Mouse (Mus musculus): Measurements from ENCODE around the gene Sema3d. TPM values are rescaled to one million over a fixed set of nuclear protein-coding genes. Genes with fewer than 3 reads are reported as not detected.

Gene Sema3d
- polyA plus RNA-seq, 1 experiment from 2014 or later = 19.9 TPM

GRCm38 (mm10) chr5:12451089-12451488 is 67.9 kb downstream of the Sema3d start:
- Histone ChIP-seq H3K9ac (no peak overlapping the region), H3K27ac (no peak overlapping the region), H3K36me3 (no peaks in the 10 kb centered on the region), H3K9me3 (replicated peaks) (no peaks in the 10 kb centered on the region), H3K27me3 (no peaks in the 10 kb centered on the region), H3K4me2 (no peak overlapping the region), H3K4me1 (no peaks in the 10 kb centered on the region), H3K4me3 (replicated peaks) (no peak overlapping the region)
- WGBS = 86% methylated on average over 4 of the region's 4 CpGs
- ATAC-seq (replicated peaks; ENCODE audit: low FRiP score) = no peak

GRCm38 (mm10) chr5:12454946-12455345 is 71.8 kb downstream of the Sema3d start:
- Histone ChIP-seq H3K4me2 (no peak overlapping the region), H3K9me3 (replicated peaks) (no peaks in the 10 kb centered on the region), H3K27me3 (no peaks in the 10 kb centered on the region), H3K27ac (0 out of 2 replicates have a peak overlapping the region, but pooled peaks have one; percentile 3), H3K36me3 (no peaks in the 10 kb centered on the region), H3K9ac (no peak overlapping the region), H3K4me3 (replicated peaks) (no peak overlapping the region), H3K4me1 (no peaks in the 10 kb centered on the region)
- no peak for ATAC-seq (replicated peaks; ENCODE audit: low FRiP score)
- WGBS = 8% methylated on average over 1 of the region's 1 CpGs

GRCm38 (mm10) chr5:12457509-12457908 is 74.3 kb downstream of the Sema3d start:
- 21% methylated on average over 1 of the region's 1 CpGs for WGBS
- no peak; the same call in 1 of the 2 replicates for ATAC-seq (replicated peaks; ENCODE audit: low FRiP score)

GRCm38 (mm10) chr5:12467568-12468336 is 84.6 kb downstream of the Sema3d start:
- Histone ChIP-seq H3K27ac (no peak overlapping the region), H3K4me2 (no peak overlapping the region), H3K27me3 (no peaks in the 10 kb centered on the region), H3K9ac (no peak overlapping the region), H3K9me3 (replicated peaks) (no peaks in the 10 kb centered on the region), H3K4me1 (no peaks in the 10 kb centered on the region), H3K36me3 (no peaks in the 10 kb centered on the region), H3K4me3 (replicated peaks) (no peak overlapping the region)
- WGBS = 69% methylated on average over 4 of the region's 4 CpGs
- no peak for ATAC-seq (replicated peaks; ENCODE audit: low FRiP score)

More at GRCm38 (mm10) chr5:12457509-12457908, 74.3 kb downstream of the Sema3d start:
- Histone ChIP-seq H3K27ac (no peak overlapping the region), H3K27me3 (no peaks in the 10 kb centered on the region), H3K4me2 (no peak overlapping the region), H3K4me3 (replicated peaks) (no peak overlapping the region), H3K9ac (no peak overlapping the region), H3K9me3 (replicated peaks) (no peaks in the 10 kb centered on the region), H3K36me3 (no peaks in the 10 kb centered on the region), H3K4me1 (no peaks in the 10 kb centered on the region)

- H3K9ac ChIP-seq = no peak overlapping the region
- ATAC-seq (replicated peaks; ENCODE audit: low FRiP score) = no peak
- H3K4me1 ChIP-seq = no peaks in the 10 kb centered on the region
- WGBS = 70% methylated on average over 5 of the region's 5 CpGs
- no peaks in the 10 kb centered on the region for H3K9me3 ChIP-seq (replicated peaks)
- H3K4me2 ChIP-seq = no peak overlapping the region
- no peaks in the 10 kb centered on the region for H3K36me3 ChIP-seq
- no peak overlapping the region for H3K27ac ChIP-seq
- H3K27me3 ChIP-seq = no peaks in the 10 kb centered on the region
- no peak overlapping the region for H3K4me3 ChIP-seq (replicated peaks)
Observed at GRCm38 (mm10) chr5:12474904-12475638, 91.9 kb downstream of the Sema3d start.

GRCm38 (mm10) chr5:12475639-12475916 is 92.4 kb downstream of the Sema3d start:
- 73% methylated on average over 4 of the region's 4 CpGs for WGBS
- Histone ChIP-seq H3K9me3 (replicated peaks) (no peaks in the 10 kb centered on the region), H3K27me3 (no peaks in the 10 kb centered on the region), H3K4me1 (no peaks in the 10 kb centered on the region), H3K4me3 (replicated peaks) (no peak overlapping the region), H3K27ac (no peak overlapping the region), H3K9ac (no peak overlapping the region), H3K4me2 (no peak overlapping the region), H3K36me3 (no peaks in the 10 kb centered on the region)
- no peak for ATAC-seq (replicated peaks; ENCODE audit: low FRiP score)

- 0 out of 2 replicates have a peak overlapping the region, but pooled peaks have one; percentile 56 for H3K27ac ChIP-seq
- WGBS = 58% methylated on average over 2 of the region's 2 CpGs
- no peak overlapping the region for H3K9ac ChIP-seq
- no peaks in the 10 kb centered on the region for H3K9me3 ChIP-seq (replicated peaks)
- no peak overlapping the region for H3K4me2 ChIP-seq
- H3K36me3 ChIP-seq = no peaks in the 10 kb centered on the region
- ATAC-seq (replicated peaks; ENCODE audit: low FRiP score) = peak; percentile 76
- H3K4me1 ChIP-seq = no peaks in the 10 kb centered on the region
- H3K4me3 ChIP-seq (replicated peaks) = no peak overlapping the region
- H3K27me3 ChIP-seq = no peaks in the 10 kb centered on the region
Observed at GRCm38 (mm10) chr5:12487926-12488325, 104.7 kb downstream of the Sema3d start.

- Histone ChIP-seq H3K9ac (no peak overlapping the region), H3K9me3 (replicated peaks) (no peaks in the 10 kb centered on the region), H3K27me3 (no peaks in the 10 kb centered on the region), H3K36me3 (no peaks in the 10 kb centered on the region), H3K4me2 (no peak overlapping the region), H3K27ac (peak overlapping the region; percentile 70), H3K4me3 (replicated peaks) (no peak overlapping the region), H3K4me1 (no peaks in the 10 kb centered on the region)
- 39% methylated on average over 1 of the region's 1 CpGs for WGBS
- ATAC-seq (replicated peaks; ENCODE audit: low FRiP score) = peak; percentile 86
Observed at GRCm38 (mm10) chr5:12491704-12492103, 108.5 kb downstream of the Sema3d start.

GRCm38 (mm10) chr5:12498227-12498928 is 115.2 kb downstream of the Sema3d start:
- Histone ChIP-seq H3K4me1 (peaks cover 6% of the 10 kb centered on the region), H3K27ac (no peak overlapping the region; the same call in 1 of the 2 replicates), H3K4me3 (replicated peaks) (no peak overlapping the region), H3K36me3 (no peaks in the 10 kb centered on the region), H3K27me3 (no peaks in the 10 kb centered on the region), H3K4me2 (no peak overlapping the region), H3K9me3 (replicated peaks) (no peaks in the 10 kb centered on the region), H3K9ac (no peak overlapping the region)
- WGBS = 68% methylated on average over 6 of the region's 6 CpGs
- no peak for ATAC-seq (replicated peaks; ENCODE audit: low FRiP score)

GRCm38 (mm10) chr5:12499037-12499436 is 115.9 kb downstream of the Sema3d start:
- Histone ChIP-seq H3K27me3 (no peaks in the 10 kb centered on the region), H3K4me3 (replicated peaks) (no peak overlapping the region), H3K4me1 (peaks cover 6% of the 10 kb centered on the region), H3K9me3 (replicated peaks) (no peaks in the 10 kb centered on the region), H3K4me2 (no peak overlapping the region), H3K9ac (no peak overlapping the region), H3K36me3 (no peaks in the 10 kb centered on the region), H3K27ac (peak overlapping the region; percentile 39; the same call in 1 of the 2 replicates)
- ATAC-seq (replicated peaks; ENCODE audit: low FRiP score) = peak; percentile 61
- WGBS = 81% methylated on average over 5 of the region's 5 CpGs

GRCm38 (mm10) chr5:12499791-12500504 is 116.8 kb downstream of the Sema3d start:
- H3K4me2 ChIP-seq = no peak overlapping the region
- H3K9ac ChIP-seq = no peak overlapping the region
- H3K9me3 ChIP-seq (replicated peaks) = no peaks in the 10 kb centered on the region
- no peak overlapping the region for H3K4me3 ChIP-seq (replicated peaks)
- no peaks in the 10 kb centered on the region for H3K36me3 ChIP-seq
- no peak overlapping the region for H3K27ac ChIP-seq
- no peaks in the 10 kb centered on the region for H3K27me3 ChIP-seq
- peaks cover 6% of the 10 kb centered on the region for H3K4me1 ChIP-seq
- no peak for ATAC-seq (replicated peaks; ENCODE audit: low FRiP score)
- 74% methylated on average over 6 of the region's 6 CpGs for WGBS

All from kidney, embryonic 15.5 days (tissue).